Mouse (Mus musculus): ENCODE measurements around the gene 2310030G06Rik. TPM values are rescaled to one million over a fixed set of nuclear protein-coding genes. Genes with fewer than 3 reads are reported as not detected.
A peak's percentile ranks its signal among the peaks of the same experiment; 100 is the strongest.

2310030G06Rik gene
- polyA plus RNA-seq, 1 experiment from 2014 or later: 2.5 TPM

- Histone ChIP-seq H3K4me2 (no peak overlapping the region), H3K27ac (no peak overlapping the region), H3K4me1 (peaks cover under 1% of the 10 kb centered on the region; the same call in 1 of the 2 replicates), H3K27me3 (replicated peaks) (peaks cover 52% of the 10 kb centered on the region), H3K9ac (no peak overlapping the region), H3K4me3 (no peak overlapping the region), H3K9me3 (replicated peaks) (no peaks in the 10 kb centered on the region), H3K36me3 (no peaks in the 10 kb centered on the region)
- whole genome bisulfite sequencing (ENCODE audit: insufficient replicate concordance): 34% methylated on average over 8 of the region's 8 CpGs
- no peak for ATAC-seq
These were observed 23.9 kb downstream of the 2310030G06Rik start for GRCm38 (mm10) chr9:50722451-50722911.

DNA sequence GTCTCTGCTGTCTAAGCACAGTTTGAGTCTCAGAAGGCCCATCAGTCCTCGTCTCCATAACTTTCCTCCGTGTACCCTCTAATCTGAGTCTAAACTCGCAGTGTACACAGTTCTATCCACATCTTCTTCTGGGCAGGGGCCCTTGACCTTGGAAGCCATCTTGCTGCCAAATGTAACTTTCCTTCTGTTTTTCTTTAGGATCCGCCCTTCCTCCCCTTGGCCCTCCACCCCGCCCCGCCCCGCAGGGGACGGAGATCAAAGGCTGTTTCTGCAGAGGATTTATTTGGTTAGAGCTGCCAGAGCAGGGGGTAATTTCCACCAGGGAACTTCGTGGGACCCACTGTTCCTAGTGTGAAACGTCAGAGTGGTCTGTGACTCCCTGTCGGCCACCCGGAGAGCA lies 25.3 kb downstream of the 2310030G06Rik start:
- Histone ChIP-seq H3K4me3 (no peak overlapping the region), H3K27ac (no peak overlapping the region), H3K36me3 (no peaks in the 10 kb centered on the region), H3K27me3 (replicated peaks) (peaks cover 50% of the 10 kb centered on the region), H3K9ac (no peak overlapping the region), H3K4me1 (no peaks in the 10 kb centered on the region), H3K4me2 (no peak overlapping the region), H3K9me3 (replicated peaks) (no peaks in the 10 kb centered on the region)
- WGBS (ENCODE audit: insufficient replicate concordance): 42% methylated on average over 12 of the region's 12 CpGs
- no peak for ATAC-seq

DNA sequence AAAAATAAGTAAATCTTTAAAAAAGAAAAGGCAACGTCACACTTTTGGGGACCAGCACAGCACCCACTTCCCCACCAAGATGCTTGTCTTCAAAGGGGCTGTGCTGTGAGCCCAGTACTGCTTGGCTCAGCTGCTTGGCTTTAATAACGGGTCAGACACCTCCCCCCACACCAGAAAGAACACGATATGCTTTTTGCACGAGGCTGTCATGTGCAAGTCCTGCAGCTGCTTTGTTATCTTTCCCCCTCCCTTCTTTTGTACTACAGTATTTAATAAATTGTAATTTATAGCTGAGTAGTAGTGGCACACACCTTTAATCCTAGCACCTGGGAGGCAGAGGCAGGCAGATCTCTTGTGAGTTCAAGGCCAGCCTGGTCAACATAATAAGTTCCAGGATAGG lies 27.5 kb downstream of the 2310030G06Rik start:
- Histone ChIP-seq H3K27ac (no peak overlapping the region), H3K4me2 (no peak overlapping the region), H3K4me1 (no peaks in the 10 kb centered on the region), H3K4me3 (no peak overlapping the region), H3K9ac (no peak overlapping the region), H3K27me3 (replicated peaks) (peaks cover 45% of the 10 kb centered on the region), H3K9me3 (replicated peaks) (no peaks in the 10 kb centered on the region), H3K36me3 (no peaks in the 10 kb centered on the region)
- WGBS (ENCODE audit: insufficient replicate concordance): 52% methylated on average over 4 of the region's 4 CpGs
- ATAC-seq: no peak

- no peaks in the 10 kb centered on the region for H3K4me1 ChIP-seq
- H3K27me3 ChIP-seq (replicated peaks): peaks cover 32% of the 10 kb centered on the region
- no peak overlapping the region for H3K9ac ChIP-seq
- H3K36me3 ChIP-seq: no peaks in the 10 kb centered on the region
- no peak for ATAC-seq
- no peaks in the 10 kb centered on the region for H3K9me3 ChIP-seq (replicated peaks)
- no peak overlapping the region for H3K27ac ChIP-seq
- 52% methylated on average over 4 of the region's 4 CpGs for WGBS (ENCODE audit: insufficient replicate concordance)
- no peak overlapping the region for H3K4me2 ChIP-seq
- no peak overlapping the region for H3K4me3 ChIP-seq
These were observed 32.1 kb downstream of the 2310030G06Rik start for GRCm38 (mm10) chr9:50714188-50714587.

DNA sequence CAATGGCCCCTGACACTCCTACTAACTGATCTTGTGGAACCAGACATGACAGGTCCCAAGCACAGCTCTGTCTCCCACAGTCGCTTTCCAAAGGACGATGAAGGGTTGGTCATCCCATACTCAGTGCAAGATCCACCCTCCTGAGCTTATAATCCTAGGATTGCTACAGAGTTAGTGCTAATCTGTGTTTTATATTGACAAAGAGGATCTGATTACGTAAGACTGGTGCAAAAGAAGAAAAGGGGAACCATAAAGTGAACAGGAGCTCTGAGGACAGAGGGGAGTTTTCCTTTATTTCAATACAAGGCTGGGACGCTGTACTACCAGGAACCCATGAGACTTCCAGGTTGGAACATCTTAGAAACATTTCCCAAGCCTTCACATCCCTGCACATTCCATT lies 35.0 kb downstream of the 2310030G06Rik start:
- Histone ChIP-seq H3K36me3 (no peaks in the 10 kb centered on the region), H3K4me1 (no peaks in the 10 kb centered on the region), H3K27me3 (replicated peaks) (peaks cover 16% of the 10 kb centered on the region; the same call in 1 of the 2 replicates), H3K4me3 (no peak overlapping the region), H3K9ac (no peak overlapping the region), H3K4me2 (no peak overlapping the region), H3K9me3 (replicated peaks) (no peaks in the 10 kb centered on the region), H3K27ac (no peak overlapping the region)
- WGBS (ENCODE audit: insufficient replicate concordance): 53% methylated on average over 4 of the region's 4 CpGs
- no peak for ATAC-seq

GRCm38 (mm10) chr9:50709108-50709507 lies 37.2 kb downstream of the 2310030G06Rik start:
- Histone ChIP-seq H3K27me3 (replicated peaks) (peaks cover 2% of the 10 kb centered on the region; the same call in 1 of the 2 replicates), H3K27ac (no peak overlapping the region), H3K4me3 (no peak overlapping the region), H3K36me3 (no peaks in the 10 kb centered on the region), H3K9ac (no peak overlapping the region), H3K9me3 (replicated peaks) (no peaks in the 10 kb centered on the region), H3K4me1 (no peaks in the 10 kb centered on the region), H3K4me2 (no peak overlapping the region)
- WGBS (ENCODE audit: insufficient replicate concordance): 19% methylated on average over 2 of the region's 2 CpGs
- ATAC-seq: no peak

DNA sequence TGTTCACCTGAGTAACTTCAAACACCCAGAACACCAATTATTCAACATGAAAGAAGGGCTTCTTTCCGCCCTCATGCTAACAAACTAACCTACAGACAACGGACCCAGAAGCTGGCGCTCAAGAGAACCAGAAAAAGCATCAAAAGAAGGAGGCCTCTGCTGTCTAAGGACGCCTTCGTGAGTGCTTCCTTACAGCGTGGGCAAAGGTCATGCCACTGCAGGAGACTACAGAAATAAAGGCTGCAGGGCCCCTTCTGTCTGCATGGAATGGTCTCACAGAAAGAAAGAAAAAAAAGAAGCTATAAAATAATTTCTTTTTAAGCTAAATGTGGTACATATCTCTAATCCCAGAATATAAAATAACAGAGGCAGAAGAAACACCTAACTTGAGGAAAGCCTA lies 41.4 kb downstream of the 2310030G06Rik start:
- no peaks in the 10 kb centered on the region for H3K9me3 ChIP-seq (replicated peaks)
- no peaks in the 10 kb centered on the region for H3K36me3 ChIP-seq
- H3K4me1 ChIP-seq: no peaks in the 10 kb centered on the region
- no peak overlapping the region for H3K27ac ChIP-seq
- H3K4me3 ChIP-seq: no peak overlapping the region
- ATAC-seq: no peak
- H3K9ac ChIP-seq: no peak overlapping the region
- no peak overlapping the region for H3K4me2 ChIP-seq
- H3K27me3 ChIP-seq (replicated peaks): peaks cover 33% of the 10 kb centered on the region
- WGBS (ENCODE audit: insufficient replicate concordance): 55% methylated on average over 6 of the region's 6 CpGs

DNA sequence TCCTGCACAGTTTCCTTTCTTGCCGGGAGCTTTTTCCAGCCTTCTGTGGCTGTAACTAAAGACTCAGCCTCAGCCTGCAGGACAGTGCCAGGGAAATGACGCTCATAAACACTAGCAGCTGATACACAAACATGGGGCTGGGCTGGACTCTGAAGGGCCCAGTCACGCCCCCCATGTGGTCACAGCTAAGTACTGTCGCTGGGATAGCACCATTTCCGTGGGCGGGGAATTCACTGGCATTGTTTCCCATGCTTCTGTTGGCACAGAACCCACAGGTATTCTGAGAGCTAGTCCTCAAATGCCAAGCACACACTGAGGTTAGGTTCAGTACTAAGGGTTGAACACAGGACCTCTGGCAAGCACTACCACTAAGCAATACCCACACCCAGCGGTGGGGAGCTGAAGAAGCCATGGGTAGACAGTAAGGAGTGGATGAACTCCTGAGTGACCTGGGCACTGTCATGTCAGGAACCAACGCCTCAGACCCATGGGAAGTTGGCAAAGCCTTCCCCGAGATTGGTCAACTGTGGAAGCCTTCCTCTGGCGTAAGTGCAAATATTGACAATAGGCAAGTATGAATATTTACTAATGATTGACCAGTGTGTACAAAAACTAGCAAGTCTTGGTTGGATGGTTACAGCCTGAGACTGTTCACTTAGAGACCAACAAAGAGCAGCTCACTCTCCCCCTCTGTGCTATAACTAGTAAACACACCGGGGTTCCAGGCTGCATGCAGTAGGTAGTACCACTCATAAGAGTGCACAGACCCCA lies 45.2 kb downstream of the 2310030G06Rik start:
- Histone ChIP-seq H3K9ac (no peak overlapping the region), H3K27ac (no peak overlapping the region), H3K4me1 (peaks cover 14% of the 10 kb centered on the region), H3K9me3 (replicated peaks) (no peaks in the 10 kb centered on the region), H3K4me3 (no peak overlapping the region), H3K36me3 (no peaks in the 10 kb centered on the region), H3K27me3 (replicated peaks) (peaks cover 71% of the 10 kb centered on the region), H3K4me2 (no peak overlapping the region)
- peak; percentile 28; the same call in 1 of the 2 replicates for ATAC-seq
- whole genome bisulfite sequencing (ENCODE audit: insufficient replicate concordance): 54% methylated on average over 11 of the region's 11 CpGs

DNA sequence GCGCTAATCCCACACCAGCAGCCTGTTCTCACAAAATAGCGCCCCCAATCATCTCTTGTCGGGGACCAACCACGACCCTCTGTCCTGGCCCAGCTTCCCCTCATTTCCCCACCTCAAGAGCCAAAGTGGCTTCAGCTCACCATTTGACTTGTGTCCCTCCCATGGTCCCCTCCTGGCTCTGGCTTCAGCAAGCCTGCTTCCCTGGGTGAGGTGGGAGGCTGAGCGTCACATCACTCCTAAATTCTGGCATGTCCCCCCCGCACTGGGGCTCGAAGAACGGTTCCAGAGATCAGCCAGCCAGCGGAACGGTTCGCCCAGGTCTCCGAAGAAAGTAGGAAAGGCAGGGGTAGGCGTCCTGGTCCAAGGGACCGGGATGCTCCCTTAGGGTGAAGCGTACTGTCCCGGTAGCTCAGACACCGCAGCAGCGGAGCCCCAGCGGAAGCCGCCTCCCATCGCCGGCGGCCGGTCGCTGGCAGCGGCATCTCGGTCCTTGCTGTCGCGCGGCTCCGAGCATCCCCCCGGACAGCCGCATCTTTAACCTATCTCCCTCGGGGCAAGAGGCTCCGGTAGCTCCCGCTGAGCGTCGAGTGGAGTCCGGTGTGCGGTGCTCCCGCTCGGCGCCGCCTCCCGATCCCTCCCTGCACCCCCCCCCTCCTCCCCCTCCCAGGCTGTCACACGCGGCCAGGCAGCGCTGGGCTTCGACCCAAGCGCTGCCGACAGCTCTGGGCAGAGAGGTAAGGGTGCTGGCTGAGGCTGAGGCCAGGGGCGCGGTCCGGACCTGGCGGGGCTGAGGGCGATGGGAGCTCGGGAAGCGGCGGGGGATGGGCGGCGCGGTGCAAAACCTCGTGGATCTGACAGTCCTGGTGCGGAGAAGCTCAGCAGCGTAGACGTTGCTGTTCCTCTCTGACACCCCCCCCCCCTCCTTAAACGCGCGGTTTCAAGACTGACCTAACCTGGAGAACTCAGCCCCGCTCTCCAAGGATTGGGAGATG lies 47.6 kb downstream of the 2310030G06Rik start:
- Histone ChIP-seq H3K4me2 (peak overlapping the region; percentile 81), H3K27me3 (replicated peaks) (peaks cover 87% of the 10 kb centered on the region), H3K4me3 (peak overlapping the region; percentile 56), H3K36me3 (no peaks in the 10 kb centered on the region), H3K27ac (no peak overlapping the region), H3K9ac (0 out of 2 replicates have a peak overlapping the region, but pooled peaks have one; percentile 14), H3K4me1 (peaks cover 15% of the 10 kb centered on the region), H3K9me3 (replicated peaks) (no peaks in the 10 kb centered on the region)
- WGBS (ENCODE audit: insufficient replicate concordance): 1% methylated on average over 70 of the region's 70 CpGs
- ATAC-seq: peak; percentile 41

DNA sequence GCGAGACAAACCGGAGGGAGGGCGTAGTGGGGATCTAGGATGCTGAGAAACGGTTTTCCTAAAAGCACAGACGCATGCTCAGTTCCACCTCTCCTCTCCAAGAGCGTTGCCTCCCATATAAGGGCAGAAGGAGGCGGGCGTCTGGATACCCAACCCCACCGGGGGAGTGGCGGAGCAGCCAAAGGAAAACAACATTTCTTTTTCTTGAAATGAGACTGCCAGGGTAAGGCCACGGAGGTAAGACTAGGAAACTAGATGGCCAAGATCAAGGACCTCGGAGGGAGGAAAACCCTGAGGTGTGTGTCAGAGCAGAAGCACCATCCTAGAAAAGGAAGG lies 48.7 kb downstream of the 2310030G06Rik start:
- H3K4me1 ChIP-seq: peaks cover 17% of the 10 kb centered on the region
- H3K9me3 ChIP-seq (replicated peaks): no peaks in the 10 kb centered on the region
- H3K4me3 ChIP-seq: peak overlapping the region; percentile 25; the same call in 1 of the 2 replicates
- no peak overlapping the region for H3K27ac ChIP-seq
- ATAC-seq: no peak
- no peaks in the 10 kb centered on the region for H3K36me3 ChIP-seq
- peaks cover 89% of the 10 kb centered on the region for H3K27me3 ChIP-seq (replicated peaks)
- peak overlapping the region; percentile 81 for H3K4me2 ChIP-seq
- H3K9ac ChIP-seq: no peak overlapping the region
- 3% methylated on average over 12 of the region's 12 CpGs for WGBS (ENCODE audit: insufficient replicate concordance)

DNA sequence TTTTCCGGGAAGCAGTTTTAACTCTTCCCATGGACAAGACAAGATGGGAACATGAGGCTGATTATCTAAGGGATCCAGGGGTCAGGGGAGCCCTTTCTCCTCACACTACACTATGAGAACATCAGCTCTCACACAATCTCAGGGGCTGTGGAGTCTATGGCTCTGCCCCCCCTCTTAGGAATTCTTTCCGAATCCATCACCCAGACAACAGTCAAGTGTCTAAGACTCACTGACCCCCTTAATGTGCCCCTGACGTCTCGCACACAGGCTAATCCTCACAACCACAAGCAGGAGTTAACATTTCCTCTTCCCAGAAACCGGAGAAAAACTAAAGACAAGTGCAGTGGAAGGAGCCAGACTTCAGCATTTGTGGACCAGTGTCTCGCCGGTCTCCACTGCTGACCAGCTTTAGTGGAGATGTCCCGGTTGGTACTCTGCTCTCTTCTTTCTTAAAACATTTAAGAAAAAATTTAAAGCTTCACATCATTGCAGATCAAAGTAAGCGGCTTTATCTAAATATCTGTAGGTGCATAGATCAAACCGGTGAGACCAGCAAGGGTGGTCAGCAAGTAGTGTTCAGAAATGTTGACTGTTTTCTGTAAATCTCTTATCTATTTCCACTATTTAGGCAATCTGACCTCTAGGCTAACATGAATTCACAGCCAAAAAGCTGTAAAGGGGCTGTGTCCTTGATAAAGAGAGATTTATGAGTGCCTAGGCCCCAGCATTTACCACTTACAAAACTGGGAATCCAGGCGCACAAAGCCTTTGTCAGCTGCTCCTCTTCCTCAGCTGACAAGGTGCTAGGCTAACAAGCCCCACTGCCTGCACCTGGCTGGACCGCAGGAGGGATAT lies 49.3 kb downstream of the 2310030G06Rik start:
- Histone ChIP-seq H3K4me1 (peaks cover 17% of the 10 kb centered on the region), H3K27ac (no peak overlapping the region), H3K4me3 (no peak overlapping the region), H3K9ac (no peak overlapping the region), H3K36me3 (no peaks in the 10 kb centered on the region), H3K9me3 (replicated peaks) (no peaks in the 10 kb centered on the region), H3K27me3 (replicated peaks) (peaks cover 86% of the 10 kb centered on the region), H3K4me2 (peak overlapping the region; percentile 81)
- no peak for ATAC-seq
- 49% methylated on average over 12 of the region's 12 CpGs for WGBS (ENCODE audit: insufficient replicate concordance)

Data from liver, embryonic 12.5 days (tissue).